Mouse (Mus musculus) bone marrow, adult 2 months (tissue): Measurements from ENCODE around the gene Arhgef33. TPM values are rescaled to one million over a fixed set of nuclear protein-coding genes. Genes with fewer than 3 reads are reported as not detected.
A peak's percentile ranks its signal among the peaks of the same experiment; 100 is the strongest.

Source experiments
- H3K27ac ChIP-seq: fragments of 200-500 bp; 2 replicates; pipeline ENCODE4 v1.5.1; 2012; ENCODE audit warnings: low read depth, mild to moderate bottlenecking, control low read depth, inconsistent platforms, low read length; ENCODE audit not compliant: control insufficient read depth, poor library complexity, insufficient read depth
- H3K4me1 ChIP-seq: fragments of 200-500 bp; 2 replicates; pipeline ENCODE4 v1.6.1; 2011; ENCODE audit warnings: low read length; ENCODE audit not compliant: control insufficient read depth, insufficient read depth
- H3K4me3 ChIP-seq: fragments of 200-500 bp; replicated peaks from 2 replicates; pipeline ENCODE3; 2011; ENCODE audit warnings: mild to moderate bottlenecking, low read depth, low read length, control low read depth; ENCODE audit not compliant: control insufficient read depth
- CTCF ChIP-seq: fragments of 200-500 bp; IDR thresholded peaks from 2 replicates; pipeline ENCODE4 v1.5.1; 2011; ENCODE audit warnings: low read length, control low read depth; ENCODE audit not compliant: control insufficient read depth, insufficient read depth
- POLR2A ChIP-seq: fragments of 200-500 bp; IDR thresholded peaks from 2 replicates; pipeline ENCODE4 v1.6.1; 2011; ENCODE audit warnings: low read depth, mild to moderate bottlenecking, control low read depth, low read length, borderline replicate concordance; ENCODE audit not compliant: control insufficient read depth
- WGBS: fragments of 180-500 bp; shearing (Covaris S2); methylation state at CpG from one replicate; pipeline ENCODE4 v1.1.7; 2018; 5-methylcytosine and 5-hydroxymethylcytosine counted together
- polyA plus RNA-seq: library from polyadenylated mRNA; stranded (reverse); fragments of >200 nt; gene quantifications from 2 replicates; pipeline ENCODE4 v1.2.4, GENCODE M21; 2011; ENCODE audit warnings: low replicate concordance; ENCODE audit not compliant: missing spikeins, insufficient read depth, insufficient read length

Gene Arhgef33
- polyA plus RNA-seq, 1 experiment: not detected

DNA sequence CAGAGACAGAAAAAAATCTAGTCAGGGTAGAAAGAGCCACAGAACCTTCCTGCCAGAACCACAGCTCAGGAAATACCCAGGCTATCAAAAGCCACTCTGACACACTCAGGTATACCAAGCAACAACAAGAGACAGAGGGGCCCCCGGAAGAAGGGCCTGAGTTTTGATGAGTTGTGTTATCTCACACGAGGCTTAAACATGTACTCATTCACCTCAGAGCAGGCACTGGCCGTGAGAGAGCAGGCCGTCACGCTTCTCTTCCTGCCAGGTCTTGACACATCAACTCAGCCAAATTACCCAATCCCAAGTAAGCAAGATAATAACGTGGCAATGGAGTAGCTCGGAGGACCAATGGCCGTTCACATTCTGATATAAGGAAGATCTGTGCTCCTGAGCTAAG, 16.5 kb downstream of the Arhgef33 start:
- Histone ChIP-seq H3K4me1 (no peaks in the 10 kb centered on the region), H3K4me3 (no peak overlapping the region), H3K27ac (no peak overlapping the region)
- TF ChIP-seq POLR2A (no peak), CTCF (no peak)
- 16% methylated on average over 8 of the region's 8 CpGs for WGBS

DNA sequence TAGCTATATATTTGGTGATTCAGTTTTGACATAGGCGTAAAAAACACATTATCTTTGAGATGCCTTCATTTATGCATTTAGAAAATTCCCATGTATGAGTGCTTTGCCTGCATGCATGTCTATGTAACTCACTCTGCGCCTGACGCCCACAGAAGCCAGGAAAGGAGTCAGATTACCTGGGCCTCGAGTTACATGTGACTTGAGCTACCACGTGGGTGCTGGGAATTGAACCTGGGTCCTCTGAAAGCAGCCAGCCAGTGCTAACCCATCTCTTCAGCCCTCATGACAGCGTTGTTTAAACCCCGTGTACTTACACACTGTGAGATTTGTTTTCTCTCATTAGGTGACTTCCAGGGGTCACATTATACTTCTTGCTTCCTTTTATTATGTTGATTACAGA, 17.3 kb downstream of the Arhgef33 start:
- Histone ChIP-seq H3K4me3 (no peak overlapping the region), H3K4me1 (no peaks in the 10 kb centered on the region), H3K27ac (no peak overlapping the region)
- TF ChIP-seq POLR2A (no peak), CTCF (no peak)
- 81% methylated on average over 7 of the region's 7 CpGs for WGBS

DNA sequence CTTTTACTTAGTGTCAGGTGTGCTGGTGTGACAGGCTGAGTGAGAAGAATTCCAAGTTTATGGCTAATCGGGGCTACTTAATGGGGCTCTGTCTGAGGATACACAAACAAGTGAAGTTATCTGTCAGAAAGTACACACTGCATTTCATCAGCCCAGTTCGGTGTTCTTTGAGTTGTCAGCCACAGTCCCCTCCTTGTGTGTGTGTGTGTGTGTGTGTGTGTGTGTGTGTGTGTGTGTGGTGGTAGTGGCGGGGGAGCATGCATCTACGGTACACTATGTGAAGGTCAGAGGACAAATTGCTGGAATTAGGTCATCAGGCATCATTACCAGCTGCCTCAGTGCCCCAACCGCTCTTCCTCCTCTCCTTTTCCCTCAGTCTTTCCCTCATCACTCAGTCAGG, 18.2 kb downstream of the Arhgef33 start:
- TF ChIP-seq POLR2A (no peak), CTCF (no peak)
- Histone ChIP-seq H3K27ac (no peak overlapping the region), H3K4me1 (no peaks in the 10 kb centered on the region), H3K4me3 (no peak overlapping the region)
- 83% methylated on average over 5 of the region's 5 CpGs for WGBS

DNA sequence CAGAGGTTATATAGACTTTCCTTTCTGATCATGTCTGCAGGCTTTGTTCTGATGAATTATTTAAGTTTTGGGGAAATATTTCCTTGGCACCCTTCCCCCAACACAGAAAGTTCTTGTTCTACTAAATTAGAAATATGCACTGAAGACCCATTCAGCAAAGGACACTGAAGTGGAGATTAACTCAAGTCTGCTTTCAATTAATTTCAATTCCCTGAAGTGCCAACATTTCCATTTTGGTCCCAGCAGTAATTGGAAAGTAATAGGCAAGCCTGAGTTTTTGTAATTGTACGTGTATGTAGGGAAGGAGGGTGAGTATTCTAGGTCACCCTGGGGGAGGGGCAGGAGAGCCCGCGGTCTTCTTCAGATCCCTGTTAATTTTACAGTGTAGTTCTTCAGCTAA, 19.2 kb downstream of the Arhgef33 start:
- 84% methylated on average over 3 of the region's 3 CpGs for WGBS
- H3K4me3 ChIP-seq: no peak overlapping the region
- no peak overlapping the region for H3K27ac ChIP-seq
- TF ChIP-seq POLR2A: no peak
- no peak for TF ChIP-seq CTCF
- H3K4me1 ChIP-seq: no peaks in the 10 kb centered on the region

- no peak for TF ChIP-seq POLR2A
- TF ChIP-seq CTCF: peak; percentile 31; the same call in 1 of the 2 replicates
- Histone ChIP-seq H3K4me3 (no peak overlapping the region), H3K27ac (no peak overlapping the region), H3K4me1 (no peaks in the 10 kb centered on the region)
- 85% methylated on average over 2 of the region's 2 CpGs for WGBS
Measured at GRCm38 (mm10) chr17:80332386-80332785, 25.2 kb downstream of the Arhgef33 start.

DNA sequence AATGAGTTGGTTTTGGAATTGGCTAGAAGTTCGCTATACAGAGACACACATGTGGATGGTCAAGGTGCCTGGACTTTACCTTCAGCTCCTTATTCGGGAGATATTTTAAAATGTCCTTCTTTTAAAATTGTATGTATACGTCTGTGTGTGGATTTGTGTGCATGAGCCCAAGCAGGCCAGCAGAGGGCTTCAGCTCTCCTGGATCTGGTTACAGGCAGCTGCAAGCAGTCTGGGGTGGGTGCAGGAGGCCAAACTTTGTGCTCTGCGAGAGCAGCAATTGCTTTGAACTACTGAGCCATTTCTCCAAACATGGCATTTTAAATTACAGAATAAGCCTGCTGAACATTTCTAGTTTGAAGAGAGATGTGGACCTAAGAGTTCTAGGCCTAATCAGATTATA, 38.1 kb downstream of the Arhgef33 start:
- no peak overlapping the region for H3K4me3 ChIP-seq
- H3K4me1 ChIP-seq: no peaks in the 10 kb centered on the region
- TF ChIP-seq POLR2A (no peak), CTCF (peak; percentile 31; the same call in 1 of the 2 replicates)
- WGBS: 71% methylated on average over 4 of the region's 4 CpGs
- no peak overlapping the region for H3K27ac ChIP-seq

DNA sequence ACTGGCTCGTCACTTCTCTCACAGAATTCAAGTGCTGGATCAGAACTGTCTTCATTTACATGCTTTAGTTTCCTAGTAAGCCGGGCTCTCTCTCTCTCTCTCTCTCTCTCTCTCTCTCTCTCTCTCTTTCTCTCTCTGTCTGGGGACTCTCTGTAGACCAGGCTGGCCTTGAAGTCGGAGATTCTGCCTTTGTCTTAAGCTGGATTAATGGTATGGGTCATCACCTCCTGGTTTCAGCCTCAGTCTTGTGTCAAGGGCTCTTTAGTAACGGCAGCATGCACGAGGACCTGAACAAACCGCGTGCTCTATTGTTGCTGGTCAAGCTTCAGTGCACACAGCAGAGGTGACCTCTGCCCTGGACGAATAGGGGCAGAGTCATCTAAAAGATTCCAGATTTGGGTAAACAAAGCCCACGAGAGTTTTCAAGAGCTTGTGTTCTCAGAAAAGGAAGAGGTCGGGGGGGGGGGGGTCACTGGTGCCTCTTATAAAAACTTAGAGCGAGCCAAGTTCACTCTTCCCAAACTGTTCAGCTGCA, 39.5 kb downstream of the Arhgef33 start:
- TF ChIP-seq CTCF: no peak
- no peak for TF ChIP-seq POLR2A
- no peak overlapping the region for H3K27ac ChIP-seq
- 78% methylated on average over 11 of the region's 11 CpGs for WGBS

DNA sequence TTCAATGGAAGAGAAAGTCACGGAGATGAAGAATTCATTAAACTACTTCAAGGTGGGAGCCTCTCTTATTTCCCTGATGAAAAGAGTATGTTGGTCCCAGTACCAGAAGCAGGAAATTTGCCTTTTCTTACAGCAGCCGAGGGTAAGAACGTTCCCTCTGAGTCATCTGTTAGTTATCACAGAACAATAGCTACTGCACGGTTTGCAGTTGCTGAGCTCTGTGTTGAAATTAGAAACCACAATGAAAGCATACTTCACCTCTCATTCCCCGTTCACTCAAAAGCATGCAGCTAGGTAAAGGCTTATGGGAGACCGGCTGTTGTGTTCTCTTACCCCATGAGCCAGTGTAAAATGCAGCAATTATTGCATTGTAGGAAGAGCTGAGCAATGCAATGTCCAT, 40.0 kb downstream of the Arhgef33 start:
- Histone ChIP-seq H3K4me3 (no peak overlapping the region), H3K27ac (no peak overlapping the region), H3K4me1 (no peaks in the 10 kb centered on the region)
- TF ChIP-seq CTCF (no peak), POLR2A (no peak)
- WGBS: 54% methylated on average over 6 of the region's 6 CpGs

More for the DNA sequence above, 39.5 kb downstream of the Arhgef33 start:
- Histone ChIP-seq H3K4me1 (no peaks in the 10 kb centered on the region), H3K4me3 (no peak overlapping the region)

DNA sequence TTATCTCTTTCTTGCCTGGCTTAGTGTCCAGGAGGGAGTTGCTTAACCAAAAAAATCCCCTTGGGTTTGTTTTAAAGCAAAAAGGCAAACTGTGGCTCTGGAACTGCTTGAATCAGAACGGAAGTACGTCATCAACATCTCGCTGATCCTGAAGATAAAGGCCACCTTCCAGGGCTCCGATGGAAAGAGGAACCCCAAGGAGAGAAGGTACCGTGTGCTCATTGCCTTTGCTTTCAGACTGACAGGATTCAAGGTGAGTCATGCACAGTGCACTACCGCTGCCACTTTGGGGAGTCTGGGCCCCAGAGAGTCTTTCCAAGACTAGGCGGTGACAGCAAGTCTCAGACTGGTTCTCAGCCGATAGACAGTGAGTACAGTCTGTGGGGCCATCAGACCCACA, 53.0 kb downstream of the Arhgef33 start:
- Histone ChIP-seq H3K4me1 (no peaks in the 10 kb centered on the region), H3K27ac (no peak overlapping the region), H3K4me3 (no peak overlapping the region)
- TF ChIP-seq POLR2A (no peak), CTCF (no peak)
- WGBS: 50% methylated on average over 8 of the region's 8 CpGs
